Mouse (Mus musculus): Measurements from ENCODE around the gene Pamr1.

Pamr1 gene

DNA sequence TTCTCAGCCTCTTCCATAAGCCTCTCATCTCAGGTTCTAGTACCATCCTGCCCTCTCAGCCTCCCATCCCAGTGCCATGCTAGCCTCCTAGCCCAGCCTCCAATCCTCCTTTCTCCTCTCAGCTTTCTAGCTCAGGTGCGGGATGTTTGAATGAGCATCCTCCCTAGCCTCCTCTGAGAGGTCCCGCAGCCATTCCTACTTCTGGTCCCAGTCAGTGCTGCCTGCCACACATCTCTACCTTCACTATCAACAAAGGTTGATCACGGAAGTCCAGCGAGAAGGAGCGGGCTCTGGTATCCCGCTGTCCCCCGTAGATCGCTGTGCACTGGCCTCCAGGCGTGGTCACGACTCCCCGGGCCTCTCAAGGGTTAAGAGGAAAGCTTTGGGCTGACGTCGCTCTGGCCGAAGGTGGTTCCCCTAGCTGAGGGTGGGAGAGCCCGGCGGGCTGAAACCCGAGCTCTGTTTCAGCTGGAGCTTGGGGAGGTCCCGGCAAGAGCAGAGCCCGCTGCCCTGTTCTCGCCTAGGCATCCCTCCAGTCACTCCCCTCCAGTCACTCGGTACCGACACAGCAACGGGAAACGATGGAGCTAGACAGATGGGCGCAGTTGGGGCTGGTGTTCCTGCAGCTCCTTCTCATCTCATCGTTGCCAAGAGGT, at the start of gene Pamr1:
Pamr1 (plus strand) TSS at position 402 of the 656 bp plus-strand sequence.
- DNase-seq (ENCODE audit: low read depth): no peak

DNA sequence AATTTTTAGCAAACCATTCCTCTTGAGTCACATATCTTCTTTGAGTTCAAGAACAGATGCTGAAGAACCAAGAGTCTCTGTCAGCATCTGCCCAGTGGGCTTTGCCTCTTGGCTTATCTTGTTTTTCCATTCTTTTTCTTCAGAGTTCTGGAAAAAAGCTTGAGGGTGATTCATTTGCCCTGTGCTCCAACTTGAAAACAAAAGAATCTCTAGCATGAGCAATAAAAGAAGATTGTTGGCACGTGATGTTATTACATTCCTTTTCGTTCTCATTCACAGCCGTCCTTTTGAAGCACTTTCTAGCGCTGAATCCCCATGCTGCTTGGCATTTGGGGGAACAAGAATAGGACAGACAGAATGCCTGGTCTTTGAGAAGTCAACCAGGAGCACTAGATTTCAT, 42.2 kb upstream of the Pamr1 start:
- no peak for DNase-seq (ENCODE audit: low read depth)

DNA sequence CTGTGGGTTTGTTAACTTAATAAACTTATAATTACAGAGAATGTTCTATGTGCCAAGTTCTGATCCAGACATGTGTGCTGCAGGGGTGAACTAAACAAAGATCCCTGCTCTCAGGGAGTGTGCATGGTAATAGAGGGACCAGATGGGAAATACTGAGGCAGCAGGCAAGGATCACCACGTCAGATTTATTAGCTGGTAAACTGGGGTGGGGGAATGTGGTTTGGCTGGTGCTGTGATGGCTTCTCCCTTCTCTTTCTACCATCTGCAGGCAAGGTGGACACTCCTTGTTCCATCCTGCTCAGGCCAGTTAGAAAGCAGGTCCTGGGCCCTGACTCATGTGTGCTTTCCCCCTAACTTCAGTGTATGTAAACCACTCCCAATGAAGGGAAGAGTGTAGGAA, 41.7 kb upstream of the Pamr1 start:
- no peak for DNase-seq (ENCODE audit: low read depth)

DNA sequence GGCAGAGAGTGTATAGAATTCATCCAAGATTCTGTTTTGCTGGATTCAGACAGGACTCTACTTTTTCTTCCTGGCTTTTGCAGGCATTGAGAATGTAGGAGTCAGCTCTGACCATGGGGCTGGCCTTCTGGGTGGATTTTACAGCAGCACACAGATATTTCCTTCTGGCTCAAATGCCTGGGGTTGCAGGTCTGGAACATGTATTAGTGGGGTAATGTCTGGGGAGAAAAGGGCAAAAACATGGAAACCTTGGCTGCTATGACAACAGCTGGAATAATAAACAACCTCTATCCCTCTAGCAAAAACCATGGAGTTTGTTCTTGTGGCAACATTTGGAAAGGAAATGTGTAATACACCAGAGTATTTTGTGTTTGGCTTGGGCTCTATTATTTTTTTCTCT, 29.9 kb upstream of the Pamr1 start:
- DNase-seq (ENCODE audit: low read depth): no peak

DNA sequence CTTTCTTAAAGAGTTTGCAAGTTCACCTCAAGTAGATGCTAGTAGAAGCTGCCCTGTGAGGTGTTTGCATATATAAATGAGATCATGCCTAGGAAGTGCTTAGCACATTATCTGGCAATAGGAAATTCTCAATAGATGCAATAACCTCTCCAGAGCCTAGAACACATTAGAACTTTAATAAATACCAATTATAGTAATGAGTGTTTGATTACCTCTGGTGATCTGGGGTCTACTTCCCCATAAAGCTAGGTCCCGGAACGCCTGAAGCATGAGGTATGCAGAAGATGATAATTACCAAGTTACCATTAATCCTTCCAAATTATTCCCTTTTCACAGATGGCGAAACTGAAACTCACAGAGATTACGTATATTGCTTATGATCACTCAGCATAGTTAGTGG, 22.2 kb upstream of the Pamr1 start:
- no peak for DNase-seq (ENCODE audit: low read depth)

DNA sequence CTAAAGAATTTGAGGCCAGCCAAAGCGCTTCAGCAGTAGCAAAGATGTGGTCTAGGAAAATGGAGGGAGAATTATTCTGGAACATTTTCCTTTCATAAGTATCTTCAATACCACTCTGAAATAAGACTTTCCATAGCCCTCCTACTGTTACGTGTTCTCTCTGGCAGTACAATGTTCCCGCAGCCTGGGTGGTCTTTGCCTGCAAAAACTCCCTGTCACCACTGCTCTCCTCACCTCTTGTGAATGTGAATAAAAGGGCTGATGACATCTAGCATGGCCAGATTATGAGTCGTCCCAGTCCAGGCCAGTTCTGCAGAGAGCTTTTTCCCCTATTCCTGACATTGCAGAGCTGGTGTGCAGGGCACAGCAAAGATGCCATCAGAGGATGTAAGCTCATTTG, 16.4 kb upstream of the Pamr1 start:
- no peak for DNase-seq (ENCODE audit: low read depth)

GRCm38 (mm10) chr2:102536766-102537165, 13.0 kb upstream of the Pamr1 start:
- DNase-seq (ENCODE audit: low read depth): no peak

GRCm38 (mm10) chr2:102540438-102541230, 9.2 kb upstream of the Pamr1 start:
- DNase-seq (ENCODE audit: low read depth): no peak

GRCm38 (mm10) chr2:102541404-102542125, 8.2 kb upstream of the Pamr1 start:
- DNase-seq (ENCODE audit: low read depth): no peak

GRCm38 (mm10) chr2:102543961-102544719, 5.7 kb upstream of the Pamr1 start:
- DNase-seq (ENCODE audit: low read depth): no peak

- DNase-seq (ENCODE audit: low read depth): no peak
Measured at GRCm38 (mm10) chr2:102550910-102551582, 1.2 kb downstream of the Pamr1 start.

DNA sequence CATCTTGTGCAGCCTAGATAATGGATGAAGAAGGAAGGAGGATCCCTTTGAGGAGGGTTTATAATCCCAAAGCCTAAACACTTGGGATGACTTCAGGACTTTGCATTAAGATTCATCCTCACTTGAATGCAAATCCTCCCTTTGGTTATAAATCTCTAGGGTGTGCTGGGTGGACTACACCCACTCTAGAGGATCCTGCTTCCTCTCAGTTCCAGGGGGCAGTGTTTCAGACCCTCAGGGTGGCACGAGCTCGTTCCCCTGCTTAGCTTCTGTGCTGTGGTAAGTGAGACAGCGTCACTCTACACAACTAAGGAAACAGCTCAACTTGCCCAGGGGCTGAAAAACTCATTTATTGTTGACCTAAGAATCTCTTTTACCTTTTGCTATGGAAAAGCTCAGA, 1.8 kb downstream of the Pamr1 start:
- DNase-seq (ENCODE audit: low read depth): no peak

DNA sequence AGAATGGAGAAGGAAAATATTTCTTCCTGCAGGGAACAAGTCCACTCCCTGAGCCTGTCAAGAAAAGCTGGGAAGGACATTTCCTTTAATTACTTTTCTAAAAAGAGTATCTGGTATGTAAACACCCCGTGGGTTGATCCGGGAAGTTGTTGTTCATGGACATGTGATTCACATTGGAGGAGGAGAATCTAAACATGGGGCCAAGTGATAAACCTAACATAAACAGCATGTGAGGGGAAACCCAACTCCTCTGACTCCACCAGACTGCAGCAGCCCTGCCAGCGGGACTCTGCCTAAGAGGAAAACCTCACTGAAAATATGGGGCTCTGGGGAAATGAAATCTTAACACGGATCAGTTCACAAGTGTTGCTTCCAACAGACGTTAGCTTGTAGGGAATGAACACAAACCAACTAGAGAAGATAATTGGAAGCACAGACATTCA, 2.3 kb downstream of the Pamr1 start:
- DNase-seq (ENCODE audit: low read depth): no peak

DNA sequence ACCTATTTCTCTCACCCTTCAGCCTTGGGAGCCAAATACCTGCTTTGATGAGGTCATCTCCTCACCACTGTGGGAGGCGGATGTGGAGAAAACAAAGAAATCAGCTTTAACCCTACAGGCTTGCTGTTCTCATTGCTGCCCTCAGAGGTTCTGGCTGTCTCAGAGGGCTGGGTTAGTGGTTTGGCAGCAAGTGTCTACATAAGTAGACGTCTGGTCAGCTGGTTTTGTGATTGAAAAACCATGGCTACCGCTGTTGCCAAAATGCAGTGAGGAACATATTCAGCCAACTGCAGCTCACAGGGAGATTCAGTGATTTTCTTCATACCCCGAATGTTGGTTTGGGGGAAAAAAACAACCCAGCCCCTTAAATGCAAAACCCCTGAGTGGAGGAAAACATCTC, 7.3 kb downstream of the Pamr1 start:
- no peak for DNase-seq (ENCODE audit: low read depth)

DNA sequence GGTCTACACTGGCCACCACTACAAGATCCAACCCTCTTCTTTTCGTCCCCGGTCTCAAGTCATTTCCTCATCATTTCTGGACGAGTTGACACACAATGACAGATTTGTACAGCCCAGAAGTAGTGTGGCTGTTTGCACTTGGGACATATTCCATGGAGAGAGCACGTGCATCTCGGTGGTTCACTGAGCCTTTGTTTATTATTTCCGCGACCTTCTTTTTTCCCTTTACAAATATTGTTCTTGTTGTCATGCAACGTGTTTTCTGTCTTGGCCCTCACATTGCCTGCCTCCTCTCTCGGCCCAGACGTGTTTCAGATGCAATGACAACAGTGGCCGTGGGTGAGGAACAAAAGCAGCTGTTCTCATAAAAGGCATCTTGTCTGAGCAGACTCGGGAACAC, 9.2 kb downstream of the Pamr1 start:
- no peak for DNase-seq (ENCODE audit: low read depth)

GRCm38 (mm10) chr2:102563848-102564247, 14.0 kb downstream of the Pamr1 start:
- DNase-seq (ENCODE audit: low read depth): no peak

DNA sequence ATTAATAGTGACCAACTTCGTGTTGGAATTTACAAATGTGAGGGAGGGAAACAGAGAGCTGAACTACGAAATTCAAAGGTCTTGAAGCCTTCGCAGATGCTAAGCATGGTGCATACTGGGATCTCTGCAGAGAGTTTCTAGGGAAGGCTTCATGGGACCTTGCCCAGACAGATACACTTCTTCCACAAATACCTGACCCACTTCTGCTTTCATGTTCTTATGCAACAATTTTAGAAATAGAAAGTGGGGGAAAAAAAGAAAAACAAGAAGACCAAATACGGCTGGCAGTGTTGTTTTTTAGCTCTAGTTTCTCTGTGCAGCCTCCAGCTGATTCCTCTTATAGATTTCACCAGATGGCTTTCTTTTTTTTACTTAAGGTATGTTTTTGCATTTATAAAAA, 29.4 kb downstream of the Pamr1 start:
- DNase-seq (ENCODE audit: low read depth): no peak

DNA sequence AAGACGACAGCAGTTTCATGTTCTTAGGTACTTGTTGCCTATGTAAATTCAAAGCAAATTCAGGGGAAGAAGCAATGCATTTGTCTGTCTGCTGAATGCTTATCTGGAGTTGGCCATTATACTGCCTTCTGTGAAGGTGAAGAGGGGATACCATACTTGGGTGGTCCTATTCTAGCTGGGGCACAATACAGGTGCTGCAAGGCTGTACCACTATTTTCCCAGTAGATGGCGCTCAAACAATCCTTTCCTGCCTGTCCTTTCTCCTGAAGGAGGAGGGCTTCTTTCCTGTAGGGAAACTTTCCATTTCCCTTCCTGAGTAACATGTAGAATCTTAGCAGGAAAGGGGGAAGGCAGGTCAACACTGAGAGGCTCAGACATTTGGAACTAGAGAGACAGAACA, 40.2 kb downstream of the Pamr1 start:
- DNase-seq (ENCODE audit: low read depth): peak; percentile 33

- DNase-seq (ENCODE audit: low read depth): no peak
Measured at GRCm38 (mm10) chr2:102594535-102594934, 44.7 kb downstream of the Pamr1 start.

GRCm38 (mm10) chr2:102595395-102596130, 45.8 kb downstream of the Pamr1 start:
- DNase-seq (ENCODE audit: low read depth): no peak

Measured in naive thymus-derived CD4-positive, alpha-beta T cell, adult 2 months (primary cell).